Mouse (Mus musculus): Measurements from ENCODE around the gene Abcb10. TPM values are rescaled to one million over a fixed set of nuclear protein-coding genes. Genes with fewer than 3 reads are reported as not detected.

The Abcb10 gene
- polyA plus RNA-seq, 1 experiment from 2014 or later = 36.2 TPM

- no peak for ATAC-seq (replicated peaks; ENCODE audit: insufficient number of reproducible peaks, low FRiP score, low TSS enrichment)
- Histone ChIP-seq H3K27ac (ENCODE audit: low read depth, low read length) (no peak overlapping the region), H3K36me3 (ENCODE audit: control insufficient read depth, insufficient read depth, low read length) (peaks cover 17% of the 10 kb centered on the region), H3K9ac (ENCODE audit: low read depth, low read length) (no peak overlapping the region), H3K4me1 (ENCODE audit: control insufficient read depth, insufficient read depth, low read length) (peaks cover 3% of the 10 kb centered on the region; the same call in 1 of the 2 replicates), H3K9me3 (replicated peaks; ENCODE audit: control insufficient read depth, low read length) (no peaks in the 10 kb centered on the region), H3K27me3 (ENCODE audit: control insufficient read depth, insufficient read depth, low read length) (no peaks in the 10 kb centered on the region), H3K4me2 (no peak overlapping the region), H3K4me3 (ENCODE audit: low read depth, low read length) (no peak overlapping the region)
- 84% methylated on average over 8 of the region's 8 CpGs for WGBS (ENCODE audit: insufficient replicate concordance)
These were observed 29.2 kb downstream of the Abcb10 start for GRCm38 (mm10) chr8:123953686-123954085.

GRCm38 (mm10) chr8:123950077-123950802, 32.7 kb downstream of the Abcb10 start:
- Histone ChIP-seq H3K9ac (ENCODE audit: low read depth, low read length) (peak overlapping the region; percentile 91), H3K4me2 (peak overlapping the region; percentile 98), H3K4me1 (ENCODE audit: control insufficient read depth, insufficient read depth, low read length) (peaks cover 9% of the 10 kb centered on the region), H3K27me3 (ENCODE audit: control insufficient read depth, insufficient read depth, low read length) (no peaks in the 10 kb centered on the region), H3K27ac (ENCODE audit: low read depth, low read length) (peak overlapping the region; percentile 86), H3K4me3 (ENCODE audit: low read depth, low read length) (peak overlapping the region; percentile 99), H3K9me3 (replicated peaks; ENCODE audit: control insufficient read depth, low read length) (no peaks in the 10 kb centered on the region), H3K36me3 (ENCODE audit: control insufficient read depth, insufficient read depth, low read length) (peaks cover 11% of the 10 kb centered on the region)
- ATAC-seq (replicated peaks; ENCODE audit: insufficient number of reproducible peaks, low FRiP score, low TSS enrichment) = no peak
- WGBS (ENCODE audit: insufficient replicate concordance) = 30% methylated on average over 10 of the region's 10 CpGs

- Histone ChIP-seq H3K4me3 (ENCODE audit: low read depth, low read length) (peak overlapping the region; percentile 99), H3K27ac (ENCODE audit: low read depth, low read length) (peak overlapping the region; percentile 86), H3K4me1 (ENCODE audit: control insufficient read depth, insufficient read depth, low read length) (peaks cover 9% of the 10 kb centered on the region), H3K36me3 (ENCODE audit: control insufficient read depth, insufficient read depth, low read length) (peaks cover 13% of the 10 kb centered on the region), H3K4me2 (peak overlapping the region; percentile 98), H3K27me3 (ENCODE audit: control insufficient read depth, insufficient read depth, low read length) (no peaks in the 10 kb centered on the region), H3K9ac (ENCODE audit: low read depth, low read length) (peak overlapping the region; percentile 91), H3K9me3 (replicated peaks; ENCODE audit: control insufficient read depth, low read length) (no peaks in the 10 kb centered on the region)
- ATAC-seq (replicated peaks; ENCODE audit: insufficient number of reproducible peaks, low FRiP score, low TSS enrichment) = 0 out of 2 replicates have a peak, but pooled peaks have one; percentile 17
- WGBS (ENCODE audit: insufficient replicate concordance) = 2% methylated on average over 10 of the region's 10 CpGs
These were observed 33.3 kb downstream of the Abcb10 start for GRCm38 (mm10) chr8:123949686-123949986.

GRCm38 (mm10) chr8:123948942-123949685, 33.8 kb downstream of the Abcb10 start, which contains the start of gene Nup133:
Nup133 (minus strand) TSS chr8:123949265.
- peak; percentile 82 for ATAC-seq (replicated peaks; ENCODE audit: insufficient number of reproducible peaks, low FRiP score, low TSS enrichment)
- WGBS (ENCODE audit: insufficient replicate concordance) = under 1% methylated on average over 77 of the region's 77 CpGs
- Histone ChIP-seq H3K27me3 (ENCODE audit: control insufficient read depth, insufficient read depth, low read length) (no peaks in the 10 kb centered on the region), H3K9me3 (replicated peaks; ENCODE audit: control insufficient read depth, low read length) (no peaks in the 10 kb centered on the region), H3K4me1 (ENCODE audit: control insufficient read depth, insufficient read depth, low read length) (peaks cover 9% of the 10 kb centered on the region), H3K9ac (ENCODE audit: low read depth, low read length) (peak within 1 kb of the TSS; percentile 91), H3K4me2 (peak within 1 kb of the TSS; percentile 98), H3K27ac (ENCODE audit: low read depth, low read length) (peak within 1 kb of the TSS; percentile 86), H3K36me3 (ENCODE audit: control insufficient read depth, insufficient read depth, low read length) (peaks cover 16% of the 10 kb centered on the region), H3K4me3 (ENCODE audit: low read depth, low read length) (peak within 1 kb of the TSS; percentile 99)

- Histone ChIP-seq H3K4me3 (ENCODE audit: low read depth, low read length) (no peak overlapping the region), H3K27ac (ENCODE audit: low read depth, low read length) (no peak overlapping the region), H3K4me2 (no peak overlapping the region), H3K4me1 (ENCODE audit: control insufficient read depth, insufficient read depth, low read length) (no peaks in the 10 kb centered on the region), H3K9me3 (replicated peaks; ENCODE audit: control insufficient read depth, low read length) (no peaks in the 10 kb centered on the region), H3K36me3 (ENCODE audit: control insufficient read depth, insufficient read depth, low read length) (peaks cover 17% of the 10 kb centered on the region), H3K9ac (ENCODE audit: low read depth, low read length) (no peak overlapping the region), H3K27me3 (ENCODE audit: control insufficient read depth, insufficient read depth, low read length) (no peaks in the 10 kb centered on the region)
- WGBS (ENCODE audit: insufficient replicate concordance) = 87% methylated on average over 7 of the region's 7 CpGs
- no peak for ATAC-seq (replicated peaks; ENCODE audit: insufficient number of reproducible peaks, low FRiP score, low TSS enrichment)
These were observed 53.9 kb downstream of the Abcb10 start for GRCm38 (mm10) chr8:123929026-123929425.

- H3K9ac ChIP-seq (ENCODE audit: low read depth, low read length) = no peak overlapping the region
- peaks cover 27% of the 10 kb centered on the region for H3K36me3 ChIP-seq (ENCODE audit: control insufficient read depth, insufficient read depth, low read length)
- no peak overlapping the region for H3K4me3 ChIP-seq (ENCODE audit: low read depth, low read length)
- no peaks in the 10 kb centered on the region for H3K27me3 ChIP-seq (ENCODE audit: control insufficient read depth, insufficient read depth, low read length)
- no peak overlapping the region for H3K27ac ChIP-seq (ENCODE audit: low read depth, low read length)
- no peaks in the 10 kb centered on the region for H3K4me1 ChIP-seq (ENCODE audit: control insufficient read depth, insufficient read depth, low read length)
- ATAC-seq (replicated peaks; ENCODE audit: insufficient number of reproducible peaks, low FRiP score, low TSS enrichment) = no peak
- H3K4me2 ChIP-seq = no peak overlapping the region
- WGBS (ENCODE audit: insufficient replicate concordance) = 89% methylated on average over 3 of the region's 3 CpGs
- H3K9me3 ChIP-seq (replicated peaks; ENCODE audit: control insufficient read depth, low read length) = no peaks in the 10 kb centered on the region
These were observed 57.3 kb downstream of the Abcb10 start for GRCm38 (mm10) chr8:123925671-123926070.

- Histone ChIP-seq H3K9me3 (replicated peaks; ENCODE audit: control insufficient read depth, low read length) (no peaks in the 10 kb centered on the region), H3K9ac (ENCODE audit: low read depth, low read length) (no peak overlapping the region), H3K36me3 (ENCODE audit: control insufficient read depth, insufficient read depth, low read length) (peaks cover 24% of the 10 kb centered on the region), H3K4me2 (no peak overlapping the region), H3K4me3 (ENCODE audit: low read depth, low read length) (no peak overlapping the region), H3K27me3 (ENCODE audit: control insufficient read depth, insufficient read depth, low read length) (no peaks in the 10 kb centered on the region), H3K27ac (ENCODE audit: low read depth, low read length) (no peak overlapping the region), H3K4me1 (ENCODE audit: control insufficient read depth, insufficient read depth, low read length) (no peaks in the 10 kb centered on the region)
- WGBS (ENCODE audit: insufficient replicate concordance) = 14% methylated on average over 2 of the region's 2 CpGs
- peak; percentile 31; the same call in 1 of the 2 replicates for ATAC-seq (replicated peaks; ENCODE audit: insufficient number of reproducible peaks, low FRiP score, low TSS enrichment)
These were observed 58.2 kb downstream of the Abcb10 start for GRCm38 (mm10) chr8:123924719-123925118.

- Histone ChIP-seq H3K4me2 (no peak overlapping the region), H3K27me3 (ENCODE audit: control insufficient read depth, insufficient read depth, low read length) (no peaks in the 10 kb centered on the region), H3K9ac (ENCODE audit: low read depth, low read length) (no peak overlapping the region), H3K36me3 (ENCODE audit: control insufficient read depth, insufficient read depth, low read length) (peaks cover 36% of the 10 kb centered on the region), H3K9me3 (replicated peaks; ENCODE audit: control insufficient read depth, low read length) (no peaks in the 10 kb centered on the region), H3K4me1 (ENCODE audit: control insufficient read depth, insufficient read depth, low read length) (no peaks in the 10 kb centered on the region), H3K4me3 (ENCODE audit: low read depth, low read length) (no peak overlapping the region), H3K27ac (ENCODE audit: low read depth, low read length) (no peak overlapping the region)
- no peak for ATAC-seq (replicated peaks; ENCODE audit: insufficient number of reproducible peaks, low FRiP score, low TSS enrichment)
- 94% methylated on average over 3 of the region's 3 CpGs for WGBS (ENCODE audit: insufficient replicate concordance)
These were observed 68.3 kb downstream of the Abcb10 start for GRCm38 (mm10) chr8:123914635-123915034.
